Mouse (Mus musculus): Measurements from ENCODE around the gene Cyp24a1.
A peak's percentile ranks its signal among the peaks of the same experiment; 100 is the strongest.

The Cyp24a1 gene

GRCm38 (mm10) chr2:170497091-170497566, at the start of gene Cyp24a1:
Cyp24a1 (minus strand) TSS chr2:170497145.
- DNase-seq (ENCODE audit: low read depth, low spot score) = no peak

GRCm38 (mm10) chr2:170545745-170546144, 48.8 kb upstream of the Cyp24a1 start:
- no peak for DNase-seq (ENCODE audit: low read depth, low spot score)

- DNase-seq (ENCODE audit: low read depth, low spot score) = no peak
Observed at GRCm38 (mm10) chr2:170544950-170545349, 48.0 kb upstream of the Cyp24a1 start.

- DNase-seq (ENCODE audit: low read depth, low spot score) = no peak
Observed at GRCm38 (mm10) chr2:170544159-170544558, 47.2 kb upstream of the Cyp24a1 start.

GRCm38 (mm10) chr2:170543625-170544024, 46.7 kb upstream of the Cyp24a1 start:
- DNase-seq (ENCODE audit: low read depth, low spot score) = no peak

- DNase-seq (ENCODE audit: low read depth, low spot score) = no peak
Observed at GRCm38 (mm10) chr2:170539211-170539610, 42.3 kb upstream of the Cyp24a1 start.

- DNase-seq (ENCODE audit: low read depth, low spot score) = no peak
Observed at GRCm38 (mm10) chr2:170535841-170536240, 38.9 kb upstream of the Cyp24a1 start.

- DNase-seq (ENCODE audit: low read depth, low spot score) = no peak
Observed at GRCm38 (mm10) chr2:170534803-170535174, 37.8 kb upstream of the Cyp24a1 start.

GRCm38 (mm10) chr2:170534116-170534802, 37.3 kb upstream of the Cyp24a1 start:
- no peak for DNase-seq (ENCODE audit: low read depth, low spot score)

GRCm38 (mm10) chr2:170530256-170530655, 33.3 kb upstream of the Cyp24a1 start:
- no peak for DNase-seq (ENCODE audit: low read depth, low spot score)

- DNase-seq (ENCODE audit: low read depth, low spot score) = no peak
Observed at GRCm38 (mm10) chr2:170529766-170530165, 32.8 kb upstream of the Cyp24a1 start.

- no peak for DNase-seq (ENCODE audit: low read depth, low spot score)
Observed at GRCm38 (mm10) chr2:170528061-170528460, 31.1 kb upstream of the Cyp24a1 start.

GRCm38 (mm10) chr2:170526513-170526912, 29.6 kb upstream of the Cyp24a1 start:
- peak; percentile 86 for DNase-seq (ENCODE audit: low read depth, low spot score)

GRCm38 (mm10) chr2:170520321-170520971, 23.5 kb upstream of the Cyp24a1 start:
- peak; percentile 79 for DNase-seq (ENCODE audit: low read depth, low spot score)

- no peak for DNase-seq (ENCODE audit: low read depth, low spot score)
Observed at GRCm38 (mm10) chr2:170513756-170514155, 16.8 kb upstream of the Cyp24a1 start.

GRCm38 (mm10) chr2:170511073-170511891, 14.3 kb upstream of the Cyp24a1 start:
- peak; percentile 96 for DNase-seq (ENCODE audit: low read depth, low spot score)

GRCm38 (mm10) chr2:170508821-170509220, 11.9 kb upstream of the Cyp24a1 start:
- peak; percentile 95 for DNase-seq (ENCODE audit: low read depth, low spot score)

- DNase-seq (ENCODE audit: low read depth, low spot score) = peak; percentile 95
Observed at GRCm38 (mm10) chr2:170507734-170508133, 10.8 kb upstream of the Cyp24a1 start.

- no peak for DNase-seq (ENCODE audit: low read depth, low spot score)
Observed at GRCm38 (mm10) chr2:170503983-170504382, 7.0 kb upstream of the Cyp24a1 start.

- DNase-seq (ENCODE audit: low read depth, low spot score) = peak; percentile 53
Observed at GRCm38 (mm10) chr2:170503343-170503742, 6.4 kb upstream of the Cyp24a1 start.

GRCm38 (mm10) chr2:170498011-170498410, 1.1 kb upstream of the Cyp24a1 start:
- no peak for DNase-seq (ENCODE audit: low read depth, low spot score)
